Mouse (Mus musculus) central nervous system, embryonic 11.5 days (tissue): ENCODE measurements around the gene Cnn2. TPM values are rescaled to one million over a fixed set of nuclear protein-coding genes. Genes with fewer than 3 reads are reported as not detected.

ENCODE experiments used
- polyA plus RNA-seq: library from polyadenylated mRNA; depleted of rRNA; stranded (reverse); fragments of >200 nt; gene quantifications from 2 replicates; pipeline ENCODE4 v1.2.3, GENCODE M21; 2012; rRNA removed

The Cnn2 gene
- 66.5 and 128 TPM in 2 replicates for polyA plus RNA-seq

GRCm38 (mm10) chr10:79988506-79989271 is at the start of gene Cnn2:
Gene Cnn2 (plus strand): TSS chr10:79988584.

DNA sequence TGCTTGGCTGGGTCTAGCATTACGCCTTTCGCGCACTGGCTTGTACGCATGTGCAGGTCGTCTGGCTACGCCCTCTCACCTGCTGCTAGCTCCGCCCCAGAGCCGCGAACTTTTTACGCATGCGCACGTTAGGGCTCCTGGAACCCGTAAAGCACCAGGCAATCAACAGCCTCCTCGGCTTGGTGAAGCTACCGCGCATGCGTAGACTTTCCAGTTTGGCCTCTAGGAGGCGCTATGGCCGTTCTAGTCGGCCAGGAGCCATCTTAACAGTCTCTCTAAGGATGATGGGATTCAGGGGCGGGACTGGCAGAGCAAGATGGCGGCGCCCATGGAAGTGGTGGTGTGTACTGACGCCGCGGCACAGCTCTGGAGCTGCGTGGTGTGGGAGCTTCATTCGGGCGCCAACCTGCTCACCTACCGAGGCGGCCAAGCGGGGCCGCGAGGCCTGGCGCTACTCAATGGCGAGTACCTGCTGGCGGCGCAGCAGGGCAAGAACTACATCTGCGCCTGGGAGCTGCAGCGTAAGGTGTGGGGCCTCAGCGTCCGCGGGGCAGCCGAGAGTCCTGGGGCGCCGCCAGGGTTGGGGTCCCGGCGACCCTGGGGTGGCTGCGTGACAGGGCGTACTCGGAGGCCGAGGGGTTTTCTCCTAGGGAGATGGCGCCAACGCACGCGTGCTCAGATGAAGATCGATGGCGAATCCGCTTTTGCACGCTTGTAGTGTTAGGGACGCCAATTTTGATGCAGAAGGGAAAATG is 28.4 kb upstream of the Cnn2 start, which contains the start of gene Wdr18:
Gene Wdr18 (plus strand): TSS at position 306 of the 755 bp plus-strand sequence.

DNA sequence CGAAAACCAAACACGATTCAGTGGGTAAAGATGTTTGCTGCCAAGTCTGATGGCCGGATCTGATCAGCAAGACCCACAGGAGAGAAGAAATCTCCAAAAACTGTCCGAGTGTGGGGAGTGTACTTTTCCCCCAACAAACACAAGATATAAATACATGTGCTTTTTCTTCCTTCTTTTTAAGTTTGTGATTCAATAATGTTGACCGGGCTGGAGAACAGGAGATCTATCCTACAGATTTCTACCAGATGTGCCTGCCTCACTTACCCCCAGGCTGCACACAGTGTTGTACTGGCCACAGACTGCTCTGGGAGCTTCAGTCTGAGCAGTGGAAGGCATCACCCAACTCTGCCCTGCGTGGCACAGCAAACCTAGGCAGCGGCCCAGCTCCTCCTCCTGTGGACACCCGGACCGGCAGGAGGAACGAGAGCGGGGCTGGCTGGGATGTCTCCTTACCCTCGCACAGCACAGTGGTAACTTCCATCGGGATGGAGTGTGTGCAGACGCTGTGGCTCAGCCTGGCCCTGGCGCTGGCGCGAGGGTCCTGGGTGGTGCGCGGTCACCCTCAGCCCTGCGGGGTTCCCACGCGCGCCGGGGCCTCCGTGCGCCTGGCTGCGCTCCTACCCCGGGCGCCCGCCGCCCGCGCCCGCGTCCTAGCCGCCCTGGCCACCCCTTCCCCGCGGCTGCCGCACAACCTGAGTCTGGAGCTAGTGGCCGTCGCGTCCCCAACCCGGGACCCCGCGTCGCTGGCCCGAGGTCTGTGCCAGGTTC is 17.8 kb upstream of the Cnn2 start, which contains the start of gene Grin3b:
Gene Grin3b (plus strand): TSS at position 301 of the 768 bp plus-strand sequence.

GRCm38 (mm10) chr10:79984195-79984816 is 4.1 kb upstream of the Cnn2 start, which contains the start of gene Tmem259:
Gene Tmem259 (minus strand): TSS chr10:79984330.

GRCm38 (mm10) chr10:79996272-79997033 is 8.1 kb downstream of the Cnn2 start, which contains the start of gene Abca7:
Gene Abca7 (plus strand): TSS chr10:79996494.

GRCm38 (mm10) chr10:80016511-80016910 is 28.1 kb downstream of the Cnn2 start, which contains the start of gene Arhgap45:
Gene Arhgap45 (plus strand): TSS chr10:80016653.

DNA sequence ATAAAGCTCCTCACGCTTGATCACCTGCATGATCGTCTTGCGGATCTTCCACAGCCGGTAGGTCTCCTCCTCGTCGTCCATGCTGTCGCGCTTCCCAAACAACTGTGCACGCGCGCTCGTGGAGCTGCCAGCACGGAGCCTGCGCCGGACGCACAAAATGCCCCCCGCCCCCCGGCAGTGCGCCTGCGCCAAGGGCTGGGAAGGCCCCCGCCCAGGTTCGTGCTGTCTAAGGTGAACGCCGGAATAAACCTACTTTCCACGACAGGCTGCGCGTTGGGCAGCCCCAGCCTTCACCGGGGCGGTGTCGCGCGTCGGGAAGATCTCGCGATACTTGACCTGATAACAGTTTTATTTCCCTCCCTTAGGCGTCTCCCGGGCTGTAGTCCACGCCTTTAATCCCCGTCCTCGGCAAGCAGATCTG is 51.2 kb downstream of the Cnn2 start, which contains the start of gene Polr2e:
Gene Polr2e (minus strand): TSS at position 237 of the 421 bp plus-strand sequence.

Other genes with a start within 250 kb of the Cnn2 start
- gene Polrmt, start 242.0 kb upstream of the Cnn2 start, polyA plus RNA-seq: 51.6 and 58.3 TPM in 2 replicates
- gene Fgf22, start 233.5 kb upstream of the Cnn2 start, polyA plus RNA-seq: 0.08 and 0.26 TPM in 2 replicates
- 122 and 132 TPM in 2 replicates for gene Rnf126, start 221.6 kb upstream of the Cnn2 start, polyA plus RNA-seq
- gene Fstl3, start 211.3 kb upstream of the Cnn2 start, polyA plus RNA-seq: 1.00 and 2.3 TPM in 2 replicates
- gene Prss57, start 197.6 kb upstream of the Cnn2 start, polyA plus RNA-seq: 0.08 and 0.16 TPM in 2 replicates
- gene Palm, start 195.0 kb upstream of the Cnn2 start, polyA plus RNA-seq: 98.3 and 130 TPM in 2 replicates
- gene Misp, start 167.6 kb upstream of the Cnn2 start, polyA plus RNA-seq: 0.64 and 0.96 TPM in 2 replicates
- 162 and 407 TPM in 2 replicates for gene Ptbp1, start 134.2 kb upstream of the Cnn2 start, polyA plus RNA-seq
- 15.3 and 15.8 TPM in 2 replicates for gene Prtn3, start 114.1 kb upstream of the Cnn2 start, polyA plus RNA-seq
- 256 and 339 TPM in 2 replicates for gene Plppr3, start 114.0 kb upstream of the Cnn2 start, polyA plus RNA-seq
- 0.43 and 0.54 TPM in 2 replicates for gene Elane, start 102.3 kb upstream of the Cnn2 start, polyA plus RNA-seq
- 0.09 and 0.50 TPM in 2 replicates for gene Cfd, start 97.7 kb upstream of the Cnn2 start, polyA plus RNA-seq
- gene Med16, start 79.7 kb upstream of the Cnn2 start, polyA plus RNA-seq: 47.8 and 59.6 TPM in 2 replicates
- not detected in 2 replicates for gene Gm26602, start 77.7 kb upstream of the Cnn2 start, polyA plus RNA-seq
- 1.2 and 1.3 TPM in 2 replicates for gene Kiss1r, start 71.6 kb upstream of the Cnn2 start, polyA plus RNA-seq
- 110 and 123 TPM in 2 replicates for gene R3hdm4, start 67.4 kb upstream of the Cnn2 start, polyA plus RNA-seq
- gene Arid3a, start 61.5 kb upstream of the Cnn2 start, polyA plus RNA-seq: 11.1 and 12.1 TPM in 2 replicates
- gene Wdr18, start 28.4 kb upstream of the Cnn2 start, polyA plus RNA-seq: 40.0 and 55.7 TPM in 2 replicates
- gene Grin3b, start 17.9 kb upstream of the Cnn2 start, polyA plus RNA-seq: 0.28 and 0.39 TPM in 2 replicates
- gene Tmem259, start 4.3 kb upstream of the Cnn2 start, polyA plus RNA-seq: 120 and 158 TPM in 2 replicates
- gene Abca7, start 7.9 kb downstream of the Cnn2 start, polyA plus RNA-seq: 7.7 and 7.9 TPM in 2 replicates
- gene Arhgap45, start 28.1 kb downstream of the Cnn2 start, polyA plus RNA-seq: 12.5 and 14.7 TPM in 2 replicates
- 194 and 280 TPM in 2 replicates for gene Polr2e, start 51.2 kb downstream of the Cnn2 start, polyA plus RNA-seq
- 416 and 440 TPM in 2 replicates for gene Gpx4, start 58.6 kb downstream of the Cnn2 start, polyA plus RNA-seq
- 16.6 and 19.3 TPM in 2 replicates for gene Sbno2, start 117.0 kb downstream of the Cnn2 start, polyA plus RNA-seq
- 119 and 142 TPM in 2 replicates for gene Stk11, start 127.2 kb downstream of the Cnn2 start, polyA plus RNA-seq
- gene Atp5d, start 150.0 kb downstream of the Cnn2 start, polyA plus RNA-seq: 329 and 334 TPM in 2 replicates
- gene Cbarp, start 152.3 kb downstream of the Cnn2 start, polyA plus RNA-seq: 33.8 and 39.4 TPM in 2 replicates
- 171 and 228 TPM in 2 replicates for gene Midn, start 159.7 kb downstream of the Cnn2 start, polyA plus RNA-seq
- gene Cirbp, start 177.4 kb downstream of the Cnn2 start, polyA plus RNA-seq: 260 and 305 TPM in 2 replicates
- 15.7 and 18.1 TPM in 2 replicates for gene 1600002K03Rik, start 184.4 kb downstream of the Cnn2 start, polyA plus RNA-seq
- gene Efna2, start 190.9 kb downstream of the Cnn2 start, polyA plus RNA-seq: 47.6 and 65.6 TPM in 2 replicates
- 115 and 164 TPM in 2 replicates for gene Mum1, start 237.8 kb downstream of the Cnn2 start, polyA plus RNA-seq